Mouse (Mus musculus) forebrain, postnatal 0 days (tissue): ENCODE data around the gene Dido1. TPM values are rescaled to one million over a fixed set of nuclear protein-coding genes. Genes with fewer than 3 reads are reported as not detected.
A peak's percentile ranks its signal among the peaks of the same experiment; 100 is the strongest.

Source experiments
- ATAC-seq: fragments of 200-750 bp; cut with Nextera tagmentation; 2 replicates; pipeline ENCODE4 v1.8.0; 2017; ENCODE audit warnings: mild to moderate bottlenecking, moderate library complexity
- DNase-seq: peaks from one replicate; pipeline ENCODE4 v3.0.0-alpha.2; 2015
- H3K27ac ChIP-seq: fragments of 300-500 bp; sonication (generic); 2 replicates; pipeline ENCODE4 v1.5.1; 2014; ENCODE audit warnings: low read depth, mild to moderate bottlenecking, antibody characterized with exemption, low read length, moderate library complexity, mixed read lengths
- H3K27me3 ChIP-seq: fragments of 300-500 bp; sonication (generic); 2 replicates; pipeline ENCODE4 v1.6.1; 2014; ENCODE audit warnings: mild to moderate bottlenecking, low read length, mixed read lengths; ENCODE audit not compliant: insufficient read depth
- H3K36me3 ChIP-seq: fragments of 300-500 bp; sonication (generic); 2 replicates; pipeline ENCODE4 v1.6.1; 2014; ENCODE audit warnings: mild to moderate bottlenecking, moderate library complexity; ENCODE audit not compliant: insufficient read depth
- H3K4me1 ChIP-seq: fragments of 300-500 bp; sonication (generic); 2 replicates; pipeline ENCODE4 v1.6.1; 2014; ENCODE audit warnings: antibody characterized with exemption; ENCODE audit not compliant: insufficient read depth
- H3K4me2 ChIP-seq: fragments of 300-500 bp; sonication (generic); 2 replicates; pipeline ENCODE4 v1.6.1; 2014; ENCODE audit warnings: low read depth, mild to moderate bottlenecking, moderate library complexity
- H3K4me3 ChIP-seq: fragments of 300-500 bp; sonication (generic); 2 replicates; pipeline ENCODE4 v1.5.1; 2014; ENCODE audit warnings: low read depth, low read length, mixed read lengths
- H3K9ac ChIP-seq: fragments of 300-500 bp; sonication (generic); 2 replicates; pipeline ENCODE4 v1.6.1; 2014; ENCODE audit warnings: mild to moderate bottlenecking
- H3K9me3 ChIP-seq: fragments of 300-500 bp; sonication (generic); 2 replicates; pipeline ENCODE4 v1.6.1; 2016; ENCODE audit warnings: low read length
- CTCF ChIP-seq: sonication (generic); IDR thresholded peaks from 2 replicates; pipeline ENCODE4 v1.5.1; 2016; ENCODE audit warnings: antibody characterized with exemption, control low read depth, low read depth
- WGBS: fragments of 180-500 bp; shearing (Covaris S2); extraction: QIAGEN DNeasy Blood & Tissue Kit; methylation state at CpG from one replicate; pipeline ENCODE4 v1.1.7; 2014; 5-methylcytosine and 5-hydroxymethylcytosine counted together
- polyA plus RNA-seq: library from polyadenylated mRNA; unstranded; fragments of >200 nt; fragmentation: Nextera tagmentation; extraction: Ambion mirVana; gene quantifications from 2 replicates; pipeline ENCODE4 v1.2.1, GENCODE M21; 2015
- total RNA-seq: library from RNA; depleted of rRNA; stranded (reverse); fragments of >200 nt; gene quantifications from 2 replicates; pipeline ENCODE4 v1.2.3, GENCODE M21; 2014

The Dido1 gene
- total and polyA plus RNA-seq, 2 experiments from 2014 or later, result 17.6 to 50.2 TPM

- Histone ChIP-seq H3K4me2 (peak overlapping the region; percentile 80), H3K4me1 (peaks cover 16% of the 10 kb centered on the region), H3K27me3 (no peaks in the 10 kb centered on the region), H3K9me3 (no peaks in the 10 kb centered on the region), H3K4me3 (peak overlapping the region; percentile 100), H3K9ac (peak overlapping the region; percentile 95), H3K36me3 (peaks cover 9% of the 10 kb centered on the region), H3K27ac (peak overlapping the region; percentile 83)
- DNase-seq (no peak), ATAC-seq (peak; percentile 57)
- WGBS, result under 1% methylated on average over 39 of the region's 39 CpGs
- no peak for TF ChIP-seq CTCF
These were observed 526 bp downstream of the Dido1 start for GRCm38 (mm10) chr2:180709023-180709922.

GRCm38 (mm10) chr2:180705975-180706374, 3.8 kb downstream of the Dido1 start:
- no peak overlapping the region for H3K9ac ChIP-seq
- ATAC-seq, result no peak
- WGBS, result 91% methylated on average over 5 of the region's 5 CpGs

GRCm38 (mm10) chr2:180705066-180705465, 4.7 kb downstream of the Dido1 start:
- TF ChIP-seq CTCF, result no peak
- H3K4me3 ChIP-seq, result no peak overlapping the region
- H3K4me1 ChIP-seq, result peaks cover 28% of the 10 kb centered on the region
- H3K4me2 ChIP-seq, result no peak overlapping the region
- 90% methylated on average over 3 of the region's 3 CpGs for WGBS
- H3K27ac ChIP-seq, result no peak overlapping the region
- H3K27me3 ChIP-seq, result no peaks in the 10 kb centered on the region
- no peaks in the 10 kb centered on the region for H3K36me3 ChIP-seq
- DNase-seq (no peak), ATAC-seq (no peak)
- H3K9me3 ChIP-seq, result no peaks in the 10 kb centered on the region
- no peak overlapping the region for H3K9ac ChIP-seq

More at GRCm38 (mm10) chr2:180705975-180706374, 3.8 kb downstream of the Dido1 start:
- no peak overlapping the region for H3K4me2 ChIP-seq
- no peak for DNase-seq
- H3K4me1 ChIP-seq, result peaks cover 21% of the 10 kb centered on the region
- no peak overlapping the region for H3K4me3 ChIP-seq
- no peaks in the 10 kb centered on the region for H3K36me3 ChIP-seq
- no peak for TF ChIP-seq CTCF
- no peak overlapping the region for H3K27ac ChIP-seq
- no peaks in the 10 kb centered on the region for H3K27me3 ChIP-seq
- no peaks in the 10 kb centered on the region for H3K9me3 ChIP-seq

GRCm38 (mm10) chr2:180704591-180704990, 5.2 kb downstream of the Dido1 start:
- WGBS, result 82% methylated on average over 8 of the region's 8 CpGs

GRCm38 (mm10) chr2:180703645-180704359, 6.0 kb downstream of the Dido1 start:
- WGBS, result 81% methylated on average over 3 of the region's 3 CpGs
- no peak for TF ChIP-seq CTCF
- H3K27ac ChIP-seq, result no peak overlapping the region
- no peak overlapping the region for H3K4me2 ChIP-seq
- no peaks in the 10 kb centered on the region for H3K27me3 ChIP-seq
- no peak overlapping the region for H3K9ac ChIP-seq
- H3K4me3 ChIP-seq, result no peak overlapping the region
- no peaks in the 10 kb centered on the region for H3K36me3 ChIP-seq
- DNase-seq, result no peak
- no peak for ATAC-seq
- no peaks in the 10 kb centered on the region for H3K9me3 ChIP-seq
- H3K4me1 ChIP-seq, result peaks cover 29% of the 10 kb centered on the region

More at GRCm38 (mm10) chr2:180704591-180704990, 5.2 kb downstream of the Dido1 start:
- no peak for TF ChIP-seq CTCF
- Histone ChIP-seq H3K9me3 (no peaks in the 10 kb centered on the region), H3K27me3 (no peaks in the 10 kb centered on the region), H3K27ac (no peak overlapping the region), H3K36me3 (no peaks in the 10 kb centered on the region), H3K9ac (no peak overlapping the region), H3K4me2 (no peak overlapping the region), H3K4me3 (no peak overlapping the region), H3K4me1 (peaks cover 30% of the 10 kb centered on the region)
- DNase-seq (no peak), ATAC-seq (no peak)

- TF ChIP-seq CTCF, result no peak
- no peak overlapping the region for H3K4me2 ChIP-seq
- peak overlapping the region; percentile 29; the same call in 1 of the 2 replicates for H3K27ac ChIP-seq
- 0 out of 2 replicates have a peak overlapping the region, but pooled peaks have one; percentile 98 for H3K9ac ChIP-seq
- WGBS, result 88% methylated on average over 5 of the region's 5 CpGs
- H3K4me3 ChIP-seq, result no peak overlapping the region
- no peak for ATAC-seq
- no peaks in the 10 kb centered on the region for H3K9me3 ChIP-seq
- no peaks in the 10 kb centered on the region for H3K36me3 ChIP-seq
- DNase-seq, result no peak
- H3K4me1 ChIP-seq, result peaks cover 23% of the 10 kb centered on the region
- no peaks in the 10 kb centered on the region for H3K27me3 ChIP-seq
These were observed 6.6 kb downstream of the Dido1 start for GRCm38 (mm10) chr2:180703175-180703574.
